Mouse (Mus musculus): ENCODE data around the gene Fam126a.

- TF ChIP-seq CTCF (IDR thresholded peaks at IDR 0.05; ENCODE audit: low read depth): no peak
- TF ChIP-seq EP300 (IDR thresholded peaks at IDR 0.05; ENCODE audit: low read depth): no peak
Measured at GRCm38 (mm10) chr5:24013338-24014003, 17.0 kb downstream of the Fam126a start.
